Mouse (Mus musculus) liver, embryonic 11.5 days (tissue): ENCODE measurements at regions not wholly inside any gene's neighbourhood (a gene's known extent, or its start where the extent isn't known, plus 50 kb on each side); places are given as distances from the start of the nearest gene placed in this dataset.

ENCODE experiments used
- ATAC-seq: fragments of 200-750 bp; cut with Nextera tagmentation; replicated peaks from 2 replicates; pipeline ENCODE4 v1.8.0; 2017; ENCODE audit warnings: moderate number of reproducible peaks, mild to moderate bottlenecking, moderate TSS enrichment, moderate library complexity; ENCODE audit not compliant: low FRiP score
- DNase-seq: peaks from one replicate; pipeline ENCODE4 v3.0.0-alpha.2; 2017; ENCODE audit warnings: low spot score
- H3K27ac ChIP-seq: fragments of 300-500 bp; sonication (generic); 2 replicates; pipeline ENCODE4 v1.5.1; 2014; ENCODE audit warnings: mild to moderate bottlenecking, low read depth, low read length, control low read depth
- H3K27me3 ChIP-seq: fragments of 300-500 bp; sonication (generic); replicated peaks from 2 replicates; pipeline ENCODE4 v1.6.1; 2014; ENCODE audit warnings: low read length, mixed read lengths; ENCODE audit not compliant: control insufficient read depth, insufficient read depth
- H3K36me3 ChIP-seq: fragments of 300-500 bp; sonication (generic); 2 replicates; pipeline ENCODE4 v1.6.1; 2014; ENCODE audit warnings: mild to moderate bottlenecking, low read length, moderate library complexity, mixed read lengths; ENCODE audit not compliant: control insufficient read depth, insufficient read depth
- H3K4me1 ChIP-seq: fragments of 300-500 bp; sonication (generic); replicated peaks from 2 replicates; pipeline ENCODE4 v1.6.1; 2014; ENCODE audit warnings: low read length, mixed read lengths; ENCODE audit not compliant: control insufficient read depth, insufficient read depth
- H3K4me2 ChIP-seq: fragments of 300-500 bp; sonication (generic); 2 replicates; pipeline ENCODE4 v1.6.1; 2014; ENCODE audit warnings: mild to moderate bottlenecking, control low read depth, moderate library complexity
- H3K4me3 ChIP-seq: fragments of 300-500 bp; sonication (generic); 2 replicates; pipeline ENCODE4 v1.5.1; 2014; ENCODE audit warnings: low read depth, low read length, control low read depth
- H3K9ac ChIP-seq: fragments of 300-500 bp; sonication (generic); 2 replicates; pipeline ENCODE4 v1.6.1; 2014; ENCODE audit warnings: low read depth, low read length, control low read depth
- H3K9me3 ChIP-seq: fragments of 300-500 bp; sonication (generic); 2 replicates; pipeline ENCODE4 v1.6.1; 2016; ENCODE audit warnings: low read length, inconsistent platforms, mixed read lengths; ENCODE audit not compliant: control insufficient read depth
- WGBS: fragments of 180-500 bp; shearing (Covaris S2); extraction: QIAGEN DNeasy Blood & Tissue Kit; methylation state at CpG from one replicate; pipeline ENCODE4 v1.1.7; 2014; 5-methylcytosine and 5-hydroxymethylcytosine counted together

DNA sequence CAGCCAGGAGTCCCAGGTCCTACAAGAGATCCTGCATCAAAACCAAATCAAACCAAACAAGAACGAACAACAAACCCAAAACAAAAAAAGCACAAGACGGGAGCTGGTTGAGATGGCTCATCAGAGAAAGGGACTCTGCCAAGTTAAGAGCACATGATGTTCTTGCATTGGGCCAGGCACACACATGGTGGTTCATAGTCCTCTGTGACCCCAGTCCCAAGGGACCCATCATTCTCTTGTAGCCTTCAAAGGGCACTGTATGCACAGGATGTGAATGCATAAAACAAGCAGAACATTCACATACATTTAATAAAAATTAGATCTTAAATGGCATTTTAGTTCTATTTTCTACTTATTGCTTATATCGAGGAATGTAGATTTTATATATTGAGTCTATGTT, 99.5 kb upstream of the Kctd3 start:
- no peaks in the 10 kb centered on the region for H3K4me1 ChIP-seq
- H3K36me3 ChIP-seq, result no peaks in the 10 kb centered on the region
- H3K9me3 ChIP-seq, result no peaks in the 10 kb centered on the region
- H3K4me3 ChIP-seq, result no peak overlapping the region
- H3K9ac ChIP-seq, result no peak overlapping the region
- WGBS, result 83% methylated on average over 3 of the region's 3 CpGs
- ATAC-seq (no peak), DNase-seq (no peak)
- no peak overlapping the region for H3K4me2 ChIP-seq
- no peaks in the 10 kb centered on the region for H3K27me3 ChIP-seq
- no peak overlapping the region for H3K27ac ChIP-seq

GRCm38 (mm10) chr1:189105276-189105675, 97.6 kb upstream of the Kctd3 start:
- 63% methylated on average over 4 of the region's 4 CpGs for WGBS
- Histone ChIP-seq H3K4me3 (no peak overlapping the region), H3K9me3 (no peaks in the 10 kb centered on the region), H3K4me2 (no peak overlapping the region), H3K4me1 (no peaks in the 10 kb centered on the region), H3K27ac (no peak overlapping the region), H3K27me3 (no peaks in the 10 kb centered on the region), H3K36me3 (no peaks in the 10 kb centered on the region), H3K9ac (no peak overlapping the region)
- ATAC-seq, result no peak
- DNase-seq, result no peak

GRCm38 (mm10) chr1:189102781-189103180, 95.1 kb upstream of the Kctd3 start:
- H3K9me3 ChIP-seq, result no peaks in the 10 kb centered on the region
- no peaks in the 10 kb centered on the region for H3K4me1 ChIP-seq
- H3K9ac ChIP-seq, result no peak overlapping the region
- H3K4me2 ChIP-seq, result no peak overlapping the region
- H3K27me3 ChIP-seq, result no peaks in the 10 kb centered on the region
- no peak for ATAC-seq
- DNase-seq, result no peak
- WGBS, result 75% methylated on average over 3 of the region's 3 CpGs
- no peak overlapping the region for H3K27ac ChIP-seq
- H3K4me3 ChIP-seq, result no peak overlapping the region
- H3K36me3 ChIP-seq, result no peaks in the 10 kb centered on the region

GRCm38 (mm10) chr1:189099121-189099520, 91.5 kb upstream of the Kctd3 start:
- no peak overlapping the region for H3K9ac ChIP-seq
- H3K4me2 ChIP-seq, result no peak overlapping the region
- no peak overlapping the region for H3K27ac ChIP-seq
- ATAC-seq, result peak; percentile 15
- H3K27me3 ChIP-seq, result no peaks in the 10 kb centered on the region
- H3K4me3 ChIP-seq, result no peak overlapping the region
- H3K9me3 ChIP-seq, result no peaks in the 10 kb centered on the region
- H3K4me1 ChIP-seq, result no peaks in the 10 kb centered on the region
- DNase-seq, result no peak
- 55% methylated on average over 2 of the region's 2 CpGs for WGBS
- no peaks in the 10 kb centered on the region for H3K36me3 ChIP-seq

GRCm38 (mm10) chr1:189092819-189093218, 85.2 kb upstream of the Kctd3 start:
- ATAC-seq (no peak), DNase-seq (no peak)
- no peaks in the 10 kb centered on the region for H3K4me1 ChIP-seq
- no peak overlapping the region for H3K27ac ChIP-seq
- H3K27me3 ChIP-seq, result no peaks in the 10 kb centered on the region
- H3K4me2 ChIP-seq, result no peak overlapping the region
- no peaks in the 10 kb centered on the region for H3K9me3 ChIP-seq
- no peak overlapping the region for H3K4me3 ChIP-seq
- no peak overlapping the region for H3K9ac ChIP-seq
- no peaks in the 10 kb centered on the region for H3K36me3 ChIP-seq
- WGBS, result 80% methylated on average over 3 of the region's 3 CpGs

DNA sequence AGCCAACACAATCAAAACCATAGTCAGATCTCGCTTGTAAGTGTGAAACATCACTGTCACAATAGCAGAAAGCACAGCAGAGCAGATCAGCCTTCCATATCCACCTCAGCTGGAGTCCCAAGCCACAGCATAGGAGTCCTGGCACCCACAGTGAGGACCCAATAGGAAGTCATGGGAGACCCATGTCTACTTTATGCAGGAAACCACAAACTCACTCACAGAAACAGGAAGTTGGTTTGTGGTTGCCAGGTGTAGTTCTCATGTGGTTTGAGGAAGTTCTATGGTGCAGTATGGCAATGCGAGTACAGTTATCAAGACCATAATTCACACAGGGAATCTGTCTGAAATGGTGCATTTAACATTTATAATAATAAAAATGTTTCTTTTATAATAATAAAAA, 77.6 kb upstream of the Kctd3 start:
- Histone ChIP-seq H3K9ac (no peak overlapping the region), H3K4me3 (no peak overlapping the region), H3K9me3 (no peaks in the 10 kb centered on the region), H3K27me3 (no peaks in the 10 kb centered on the region), H3K36me3 (no peaks in the 10 kb centered on the region), H3K4me1 (no peaks in the 10 kb centered on the region), H3K4me2 (no peak overlapping the region), H3K27ac (no peak overlapping the region)
- no peak for ATAC-seq
- no peak for DNase-seq
- WGBS, result 51% methylated on average over 2 of the region's 2 CpGs

DNA sequence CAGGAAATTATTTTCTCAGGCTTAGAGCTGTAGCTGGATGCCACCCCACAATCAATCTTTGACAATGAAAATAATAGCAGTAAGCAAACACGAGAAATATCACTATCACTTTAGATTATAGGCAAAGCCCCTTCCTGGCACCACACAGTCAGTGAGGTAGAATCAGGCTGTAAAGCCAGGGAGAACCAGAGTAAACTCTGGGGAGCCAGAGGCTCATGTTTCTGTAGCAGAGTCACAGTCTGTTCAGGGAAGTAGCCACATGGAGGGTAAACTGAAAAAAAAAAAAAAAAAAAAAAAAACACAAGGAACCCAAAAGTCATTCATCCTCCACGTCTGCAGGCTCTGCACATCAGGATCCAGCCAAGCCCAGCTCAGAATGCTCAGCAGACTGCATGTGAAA, 73.6 kb upstream of the Kctd3 start:
- no peaks in the 10 kb centered on the region for H3K9me3 ChIP-seq
- no peaks in the 10 kb centered on the region for H3K36me3 ChIP-seq
- no peaks in the 10 kb centered on the region for H3K4me1 ChIP-seq
- no peak overlapping the region for H3K9ac ChIP-seq
- DNase-seq (no peak), ATAC-seq (no peak)
- H3K4me3 ChIP-seq, result no peak overlapping the region
- H3K27ac ChIP-seq, result no peak overlapping the region
- H3K4me2 ChIP-seq, result no peak overlapping the region
- H3K27me3 ChIP-seq, result no peaks in the 10 kb centered on the region
- WGBS, result 51% methylated on average over 2 of the region's 2 CpGs

GRCm38 (mm10) chr1:189080797-189081196, 73.2 kb upstream of the Kctd3 start:
- peak; percentile 59 for DNase-seq
- Histone ChIP-seq H3K27ac (no peak overlapping the region), H3K9ac (no peak overlapping the region), H3K36me3 (no peaks in the 10 kb centered on the region), H3K27me3 (no peaks in the 10 kb centered on the region), H3K4me1 (no peaks in the 10 kb centered on the region), H3K4me2 (no peak overlapping the region), H3K9me3 (no peaks in the 10 kb centered on the region), H3K4me3 (no peak overlapping the region)
- WGBS, result 15% methylated on average over 9 of the region's 9 CpGs
- ATAC-seq, result peak; percentile 56; the same call in 1 of the 2 replicates

- Histone ChIP-seq H3K4me3 (no peak overlapping the region), H3K4me1 (no peaks in the 10 kb centered on the region), H3K27me3 (no peaks in the 10 kb centered on the region), H3K4me2 (no peak overlapping the region), H3K9ac (no peak overlapping the region), H3K36me3 (no peaks in the 10 kb centered on the region), H3K9me3 (no peaks in the 10 kb centered on the region), H3K27ac (no peak overlapping the region)
- WGBS, result 75% methylated on average over 11 of the region's 11 CpGs
- DNase-seq, result no peak
- no peak for ATAC-seq
These were observed 72.1 kb upstream of the Kctd3 start for GRCm38 (mm10) chr1:189079451-189080410.
